Mouse (Mus musculus) cortical plate, adult 2 months (tissue): ENCODE data around the gene Adcy9. TPM values are rescaled to one million over a fixed set of nuclear protein-coding genes. Genes with fewer than 3 reads are reported as not detected.

Experiments used
- H3K27ac ChIP-seq: fragments of 200-500 bp; 2 replicates; pipeline ENCODE4 v1.5.1; 2012; ENCODE audit warnings: low read length, control low read depth, inconsistent platforms; ENCODE audit not compliant: insufficient read depth
- H3K4me1 ChIP-seq: fragments of 200-500 bp; 2 replicates; pipeline ENCODE4 v1.6.1; 2011; ENCODE audit warnings: low read length; ENCODE audit not compliant: control insufficient read depth, insufficient read depth
- H3K4me3 ChIP-seq: fragments of 200-500 bp; 2 replicates; pipeline ENCODE4 v1.5.1; 2011; ENCODE audit warnings: mild to moderate bottlenecking, low read length, control low read depth; ENCODE audit not compliant: insufficient read depth
- CTCF ChIP-seq: fragments of 200-500 bp; IDR thresholded peaks from 2 replicates; pipeline ENCODE4 v1.5.1; 2011; ENCODE audit warnings: mild to moderate bottlenecking, control low read depth, low read length; ENCODE audit not compliant: insufficient read depth; ENCODE audit errors: extremely low read depth
- POLR2A ChIP-seq: fragments of 200-500 bp; IDR thresholded peaks from 2 replicates; pipeline ENCODE4 v1.6.1; 2011; ENCODE audit warnings: mild to moderate bottlenecking, low read length, control low read depth; ENCODE audit not compliant: insufficient read depth; ENCODE audit errors: extremely low read depth
- polyA plus RNA-seq: library from polyadenylated mRNA; depleted of rRNA; stranded (reverse); fragments of >200 nt; gene quantifications from 2 replicates; pipeline ENCODE4 v1.2.3, GENCODE M21; 2012; rRNA removed

Gene Adcy9
- 29.7 and 33.1 TPM in 2 replicates for polyA plus RNA-seq

GRCm38 (mm10) chr16:4420298-4421054 lies at the start of gene Adcy9:
Gene Adcy9 (minus strand): TSS chr16:4420498.
- Histone ChIP-seq H3K4me3 (peak within 1 kb of the TSS; percentile 77), H3K27ac (peak within 1 kb of the TSS; percentile 96), H3K4me1 (no peaks in the 10 kb centered on the region; the same call in 1 of the 2 replicates)
- TF ChIP-seq CTCF (no peak), POLR2A (peak; percentile 30; the same call in 1 of the 2 replicates)

DNA sequence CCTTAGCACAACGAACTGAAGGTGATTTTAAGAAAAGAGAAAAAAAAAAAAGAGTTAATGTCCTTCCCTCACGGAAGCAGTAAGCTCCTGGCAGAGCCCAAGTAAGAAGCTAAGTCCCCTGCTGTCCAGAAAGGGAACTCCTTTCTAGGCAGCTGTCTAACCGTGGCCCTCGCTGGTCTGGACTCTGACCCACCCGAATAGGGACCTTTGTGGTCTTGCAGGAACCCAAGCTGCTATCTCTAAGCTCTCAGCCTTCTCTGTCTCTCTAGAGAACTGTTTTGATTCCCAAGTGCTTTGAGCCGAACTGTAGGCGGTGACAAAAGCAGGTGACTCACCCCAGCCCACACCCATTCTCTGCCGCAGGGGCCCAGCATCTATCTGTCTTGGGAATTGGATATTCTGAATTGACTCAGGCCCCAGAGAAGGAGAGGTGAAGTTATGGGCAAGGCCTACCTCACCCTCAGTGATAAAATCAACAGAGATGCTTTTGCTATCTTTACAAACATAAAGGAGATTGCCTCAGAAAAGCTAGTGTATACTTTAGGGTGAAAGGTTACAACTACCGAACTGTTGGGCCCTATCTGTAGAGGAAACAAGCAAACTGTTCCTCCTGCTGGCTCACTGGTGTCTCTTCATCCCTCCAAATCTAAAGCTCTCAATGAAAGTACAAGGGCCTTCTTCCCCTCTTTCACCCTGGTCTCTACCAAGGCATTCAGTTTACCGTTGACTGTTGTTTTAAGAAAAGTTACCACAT lies 49.5 kb upstream of the Adcy9 start:
- H3K4me3 ChIP-seq: no peak overlapping the region
- TF ChIP-seq POLR2A: 0 out of 2 replicates have a peak, but pooled peaks have one; percentile 17
- TF ChIP-seq CTCF: peak; percentile 13; the same call in 1 of the 2 replicates
- H3K27ac ChIP-seq: peak overlapping the region; percentile 38

DNA sequence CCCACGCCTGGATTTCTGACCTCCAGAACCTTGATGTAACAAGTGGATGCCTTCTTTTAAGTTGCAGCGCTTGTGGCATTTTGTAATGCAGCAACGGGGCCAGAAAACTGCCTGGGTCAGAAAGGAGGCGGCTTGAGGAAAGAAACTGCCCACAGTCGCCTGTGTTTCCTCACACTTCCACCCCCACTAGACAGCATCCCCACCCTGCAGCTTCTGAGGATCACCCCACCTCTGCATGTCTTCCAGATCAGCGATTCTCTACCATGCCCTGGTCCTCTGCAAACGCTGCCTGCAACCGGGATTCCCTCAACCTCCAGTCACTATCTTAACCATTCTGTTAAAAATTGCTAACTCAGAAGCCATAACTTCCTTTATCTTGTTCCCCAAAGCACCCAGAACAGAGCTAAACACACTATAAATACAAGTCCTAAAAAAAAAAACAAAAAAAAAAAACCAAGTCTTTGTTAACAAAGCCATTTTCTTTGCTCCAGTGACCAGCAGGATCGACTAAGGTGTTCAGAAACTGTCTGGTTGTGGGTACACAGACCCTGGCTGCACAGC lies 44.3 kb upstream of the Adcy9 start:
- Histone ChIP-seq H3K4me3 (no peak overlapping the region), H3K27ac (no peak overlapping the region), H3K4me1 (peaks cover 5% of the 10 kb centered on the region)
- TF ChIP-seq POLR2A: no peak
- TF ChIP-seq CTCF: no peak

More for the DNA sequence above, 49.5 kb upstream of the Adcy9 start:
- peaks cover 10% of the 10 kb centered on the region for H3K4me1 ChIP-seq

DNA sequence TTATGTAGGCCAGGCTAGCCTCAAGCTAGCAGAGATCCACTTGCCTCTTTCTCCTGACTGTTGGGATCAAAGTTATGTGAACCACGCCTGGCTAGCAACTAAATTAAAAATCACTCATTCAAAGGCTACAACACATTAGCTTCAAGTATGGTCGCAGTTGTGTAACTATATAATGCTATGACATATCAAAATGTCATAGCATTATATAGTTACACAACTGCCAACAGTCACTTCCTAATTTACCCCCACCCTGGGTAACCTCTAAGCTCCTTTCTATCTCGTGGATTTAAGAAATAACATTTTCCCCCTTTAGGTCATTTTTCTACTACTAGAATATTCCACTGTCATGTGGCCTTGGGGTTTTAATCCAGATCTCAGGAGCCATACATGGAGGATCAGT lies 37.6 kb upstream of the Adcy9 start:
- H3K27ac ChIP-seq: no peak overlapping the region
- no peak for TF ChIP-seq CTCF
- no peak for TF ChIP-seq POLR2A
- peaks cover 18% of the 10 kb centered on the region for H3K4me1 ChIP-seq
- no peak overlapping the region for H3K4me3 ChIP-seq

DNA sequence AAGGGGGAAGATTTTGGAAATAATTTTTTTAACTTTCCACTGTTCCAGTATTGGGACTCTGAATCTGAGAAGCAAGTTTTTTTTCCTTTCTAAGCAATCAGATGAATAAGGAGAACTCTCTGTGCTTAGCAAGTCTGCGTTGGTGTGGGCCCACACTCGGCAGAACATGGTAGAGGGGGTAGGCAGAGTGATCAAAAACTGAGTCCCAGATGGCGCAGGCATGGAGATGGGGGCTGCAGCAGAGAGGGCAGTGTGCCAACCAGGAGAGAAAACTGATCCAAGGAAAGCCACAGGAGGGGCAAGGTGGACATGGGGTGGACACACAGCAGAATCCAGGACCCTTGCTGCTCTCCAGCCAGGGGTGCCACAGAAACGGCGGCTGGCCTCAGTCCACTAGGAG lies 36.1 kb upstream of the Adcy9 start:
- Histone ChIP-seq H3K4me1 (peaks cover 18% of the 10 kb centered on the region), H3K27ac (peak overlapping the region; percentile 73)
- TF ChIP-seq CTCF: no peak
- TF ChIP-seq POLR2A: no peak

GRCm38 (mm10) chr16:4455693-4456092 lies 35.4 kb upstream of the Adcy9 start:
- TF ChIP-seq POLR2A: no peak
- TF ChIP-seq CTCF: no peak
- H3K4me1 ChIP-seq: peaks cover 18% of the 10 kb centered on the region
- H3K4me3 ChIP-seq: no peak overlapping the region
- H3K27ac ChIP-seq: peak overlapping the region; percentile 74

More for the DNA sequence above, 36.1 kb upstream of the Adcy9 start:
- H3K4me3 ChIP-seq: no peak overlapping the region

DNA sequence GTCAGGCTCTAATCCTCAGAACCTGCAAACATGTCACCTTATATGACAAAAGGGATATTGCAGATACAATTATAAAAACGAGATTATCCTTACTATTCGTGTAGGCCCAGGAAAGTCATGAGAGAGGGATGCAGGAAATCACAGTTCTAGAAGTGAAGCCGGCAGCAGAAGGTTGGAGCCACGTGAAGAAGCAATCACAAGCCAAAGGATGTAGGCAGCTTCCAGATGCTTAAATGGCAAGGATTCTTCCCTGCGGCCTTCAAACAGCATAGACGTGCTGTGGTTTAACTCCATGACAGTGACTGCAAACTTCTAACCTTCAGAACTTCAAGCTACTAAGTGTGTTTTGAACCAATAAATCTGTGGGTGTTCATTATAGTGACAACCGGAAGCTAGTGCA lies 34.3 kb upstream of the Adcy9 start:
- peaks cover 18% of the 10 kb centered on the region for H3K4me1 ChIP-seq
- H3K27ac ChIP-seq: no peak overlapping the region
- no peak overlapping the region for H3K4me3 ChIP-seq
- TF ChIP-seq CTCF (no peak), POLR2A (no peak)

GRCm38 (mm10) chr16:4449418-4449817 lies 29.1 kb upstream of the Adcy9 start:
- no peak for TF ChIP-seq POLR2A
- no peak for TF ChIP-seq CTCF

GRCm38 (mm10) chr16:4448235-4448634 lies 27.9 kb upstream of the Adcy9 start:
- Histone ChIP-seq H3K27ac (no peak overlapping the region), H3K4me3 (no peak overlapping the region), H3K4me1 (peaks cover 7% of the 10 kb centered on the region)
- TF ChIP-seq POLR2A (no peak), CTCF (no peak)

More at GRCm38 (mm10) chr16:4449418-4449817, 29.1 kb upstream of the Adcy9 start:
- Histone ChIP-seq H3K27ac (no peak overlapping the region), H3K4me1 (peaks cover 7% of the 10 kb centered on the region), H3K4me3 (no peak overlapping the region)

DNA sequence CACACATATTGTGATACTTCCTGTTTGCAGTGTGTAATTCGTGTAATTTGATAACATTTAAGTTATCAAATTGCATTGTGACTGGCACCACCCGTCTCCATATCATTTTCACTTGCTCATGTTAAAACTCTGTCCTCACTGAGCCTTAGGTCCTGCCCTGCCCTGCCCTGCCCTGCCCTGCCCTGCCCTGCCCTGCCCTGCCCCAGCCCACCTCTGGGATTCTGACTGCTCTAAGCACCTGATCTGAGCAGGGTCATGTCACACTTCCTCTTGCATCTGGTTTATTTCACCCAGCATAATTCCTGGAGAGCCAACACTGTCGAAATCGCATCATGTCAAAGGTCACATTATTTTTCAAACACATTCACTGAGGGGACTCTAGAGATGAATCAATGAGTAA lies 26.1 kb upstream of the Adcy9 start:
- H3K4me1 ChIP-seq: peaks cover 7% of the 10 kb centered on the region
- no peak overlapping the region for H3K27ac ChIP-seq
- TF ChIP-seq CTCF: no peak
- TF ChIP-seq POLR2A: no peak
- no peak overlapping the region for H3K4me3 ChIP-seq

GRCm38 (mm10) chr16:4444378-4444777 lies 24.1 kb upstream of the Adcy9 start:
- H3K4me1 ChIP-seq: peaks cover 7% of the 10 kb centered on the region
- H3K27ac ChIP-seq: no peak overlapping the region
- no peak overlapping the region for H3K4me3 ChIP-seq
- TF ChIP-seq POLR2A (no peak), CTCF (no peak)
